Mouse (Mus musculus) limb, embryonic 14.5 days (tissue): Measurements from ENCODE around the gene Tlcd2. TPM values are rescaled to one million over a fixed set of nuclear protein-coding genes. Genes with fewer than 3 reads are reported as not detected.

Experiments
- ATAC-seq: fragments of 200-750 bp; cut with Nextera tagmentation; 2 replicates; pipeline ENCODE4 v1.8.0; 2017; ENCODE audit warnings: low read depth, moderate number of reproducible peaks, moderate TSS enrichment; ENCODE audit not compliant: low FRiP score
- DNase-seq: peaks from one replicate; pipeline ENCODE4 v3.0.0-alpha.2; 2015; ENCODE audit warnings: low spot score
- H3K27ac ChIP-seq: fragments of 300-500 bp; sonication (generic); replicated peaks from 2 replicates; pipeline ENCODE4 v1.5.1; 2014; ENCODE audit warnings: low read depth, mild to moderate bottlenecking, low read length, moderate library complexity, mixed read lengths
- H3K27me3 ChIP-seq: fragments of 300-500 bp; sonication (generic); 2 replicates; pipeline ENCODE4 v1.6.1; 2014; ENCODE audit warnings: low read length, mixed read lengths; ENCODE audit not compliant: control insufficient read depth, insufficient read depth
- H3K36me3 ChIP-seq: fragments of 300-500 bp; sonication (generic); 2 replicates; pipeline ENCODE4 v1.6.1; 2014; ENCODE audit warnings: mild to moderate bottlenecking, low read length, moderate library complexity, mixed read lengths; ENCODE audit not compliant: control insufficient read depth, insufficient read depth
- H3K4me1 ChIP-seq: fragments of 300-500 bp; sonication (generic); 2 replicates; pipeline ENCODE4 v1.6.1; 2014; ENCODE audit warnings: antibody characterized with exemption, low read length, mixed read lengths; ENCODE audit not compliant: control insufficient read depth, insufficient read depth
- H3K4me2 ChIP-seq: fragments of 300-500 bp; sonication (generic); replicated peaks from 2 replicates; pipeline ENCODE4 v1.6.1; 2014; ENCODE audit warnings: low read depth, mild to moderate bottlenecking, low read length, moderate library complexity; ENCODE audit not compliant: severe bottlenecking
- H3K4me3 ChIP-seq: fragments of 300-500 bp; sonication (generic); replicated peaks from 2 replicates; pipeline ENCODE4 v1.5.1; 2014; ENCODE audit warnings: low read length
- H3K9ac ChIP-seq: fragments of 300-500 bp; sonication (generic); 2 replicates; pipeline ENCODE4 v1.6.1; 2014; ENCODE audit warnings: mild to moderate bottlenecking, low read depth, low read length, moderate library complexity; ENCODE audit not compliant: severe bottlenecking
- H3K9me3 ChIP-seq: fragments of 300-500 bp; sonication (generic); 2 replicates; pipeline ENCODE4 v1.6.1; 2016; ENCODE audit warnings: low read length; ENCODE audit not compliant: control insufficient read depth
- POLR2A ChIP-seq: fragments of 200-500 bp; IDR thresholded peaks from 2 replicates; pipeline ENCODE4 v1.8.0; 2012; ENCODE audit warnings: inconsistent platforms, mild to moderate bottlenecking, moderate library complexity, borderline replicate concordance; ENCODE audit not compliant: insufficient read depth, insufficient read length; ENCODE audit errors: extremely low read depth
- WGBS: fragments of 180-500 bp; shearing (Covaris S2); extraction: QIAGEN DNeasy Blood & Tissue Kit; methylation state at CpG from one replicate; pipeline ENCODE4 v1.1.7; 2014; 5-methylcytosine and 5-hydroxymethylcytosine counted together
- polyA plus RNA-seq, 2 experiments: library from polyadenylated mRNA; depleted of rRNA in 1 of 2; stranded (reverse) in 1 of 2; unstranded in 1 of 2; fragments of >200 nt; fragmentation: Nextera tagmentation in 1 of 2; extraction: Ambion mirVana in 1 of 2; gene quantifications; 2 replicates each; pipeline versions ENCODE4 v1.2.1 to v1.2.3; 2012 to 2014

Gene Tlcd2
- polyA plus RNA-seq, 2 experiments = 15.0 to 25.2 TPM

- Histone ChIP-seq H3K27me3 (no peaks in the 10 kb centered on the region), H3K4me3 (no peak overlapping the region), H3K4me1 (no peaks in the 10 kb centered on the region), H3K27ac (no peak overlapping the region), H3K4me2 (no peak overlapping the region), H3K36me3 (no peaks in the 10 kb centered on the region), H3K9me3 (no peaks in the 10 kb centered on the region; the same call in 1 of the 2 replicates), H3K9ac (no peak overlapping the region)
- DNase-seq (no peak), ATAC-seq (no peak)
- no peak for TF ChIP-seq POLR2A
- 88% methylated on average over 8 of the region's 9 CpGs for WGBS
These were observed 32.4 kb upstream of the Tlcd2 start for GRCm38 (mm10) chr11:75429019-75429705.

GRCm38 (mm10) chr11:75431307-75431706, 30.2 kb upstream of the Tlcd2 start:
- 63% methylated on average over 11 of the region's 11 CpGs for WGBS
- no peak for TF ChIP-seq POLR2A
- Histone ChIP-seq H3K27ac (no peak overlapping the region), H3K4me1 (no peaks in the 10 kb centered on the region), H3K36me3 (no peaks in the 10 kb centered on the region), H3K4me3 (no peak overlapping the region), H3K27me3 (no peaks in the 10 kb centered on the region), H3K9ac (no peak overlapping the region), H3K9me3 (no peaks in the 10 kb centered on the region; the same call in 1 of the 2 replicates), H3K4me2 (no peak overlapping the region)
- no peak for DNase-seq
- ATAC-seq = no peak

GRCm38 (mm10) chr11:75434138-75434537, 27.4 kb upstream of the Tlcd2 start:
- DNase-seq = no peak

GRCm38 (mm10) chr11:75438194-75438593, 23.3 kb upstream of the Tlcd2 start:
- no peak overlapping the region for H3K9ac ChIP-seq
- H3K27me3 ChIP-seq = no peaks in the 10 kb centered on the region
- WGBS = 87% methylated on average over 13 of the region's 13 CpGs
- no peak overlapping the region for H3K4me3 ChIP-seq
- H3K9me3 ChIP-seq = no peaks in the 10 kb centered on the region; the same call in 1 of the 2 replicates
- TF ChIP-seq POLR2A = no peak
- no peak overlapping the region for H3K4me2 ChIP-seq
- ATAC-seq (no peak), DNase-seq (no peak)
- H3K4me1 ChIP-seq = no peaks in the 10 kb centered on the region
- no peak overlapping the region for H3K27ac ChIP-seq
- H3K36me3 ChIP-seq = peaks cover 12% of the 10 kb centered on the region

More at GRCm38 (mm10) chr11:75434138-75434537, 27.4 kb upstream of the Tlcd2 start:
- no peak overlapping the region for H3K9ac ChIP-seq
- H3K36me3 ChIP-seq = no peaks in the 10 kb centered on the region
- H3K4me3 ChIP-seq = no peak overlapping the region
- no peak overlapping the region for H3K27ac ChIP-seq
- no peaks in the 10 kb centered on the region; the same call in 1 of the 2 replicates for H3K9me3 ChIP-seq
- H3K4me2 ChIP-seq = no peak overlapping the region
- no peaks in the 10 kb centered on the region for H3K4me1 ChIP-seq
- no peak for TF ChIP-seq POLR2A
- H3K27me3 ChIP-seq = no peaks in the 10 kb centered on the region
- WGBS = 88% methylated on average over 5 of the region's 5 CpGs
- no peak for ATAC-seq

GRCm38 (mm10) chr11:75438804-75439203, 22.7 kb upstream of the Tlcd2 start:
- no peak for ATAC-seq
- Histone ChIP-seq H3K4me1 (no peaks in the 10 kb centered on the region), H3K36me3 (peaks cover 16% of the 10 kb centered on the region), H3K4me3 (no peak overlapping the region), H3K9me3 (no peaks in the 10 kb centered on the region; the same call in 1 of the 2 replicates), H3K4me2 (no peak overlapping the region), H3K27me3 (no peaks in the 10 kb centered on the region), H3K9ac (no peak overlapping the region), H3K27ac (no peak overlapping the region)
- TF ChIP-seq POLR2A = no peak
- 82% methylated on average over 3 of the region's 3 CpGs for WGBS
- no peak for DNase-seq
